Mouse (Mus musculus) megakaryocyte-erythroid progenitor cell, adult 5-6 weeks (primary cell): Measurements from ENCODE around the gene D130052B06Rik. TPM values are rescaled to one million over a fixed set of nuclear protein-coding genes. Genes with fewer than 3 reads are reported as not detected.

ENCODE experiments used
- ATAC-seq: replicated peaks from 2 replicates; pipeline ENCODE4 v1.8.0; 2016; ENCODE audit warnings: mild to moderate bottlenecking, inconsistent platforms; ENCODE audit not compliant: severe bottlenecking, poor library complexity, low FRiP score, low TSS enrichment
- total RNA-seq, 2 experiments: library from RNA; stranded (forward) in 1 of 2; stranded (reverse) in 1 of 2; fragments of 200-1000, 215-1000 nt in 1 of 2; fragments of >200 nt in 1 of 2; fragmentation: Nextera tagmentation in 1 of 2; gene quantifications; 2 replicates each; pipeline ENCODE4 v1.2.3; 2014 to 2017

Gene D130052B06Rik
- total RNA-seq, 2 experiments from 2014 or later = not detected

DNA sequence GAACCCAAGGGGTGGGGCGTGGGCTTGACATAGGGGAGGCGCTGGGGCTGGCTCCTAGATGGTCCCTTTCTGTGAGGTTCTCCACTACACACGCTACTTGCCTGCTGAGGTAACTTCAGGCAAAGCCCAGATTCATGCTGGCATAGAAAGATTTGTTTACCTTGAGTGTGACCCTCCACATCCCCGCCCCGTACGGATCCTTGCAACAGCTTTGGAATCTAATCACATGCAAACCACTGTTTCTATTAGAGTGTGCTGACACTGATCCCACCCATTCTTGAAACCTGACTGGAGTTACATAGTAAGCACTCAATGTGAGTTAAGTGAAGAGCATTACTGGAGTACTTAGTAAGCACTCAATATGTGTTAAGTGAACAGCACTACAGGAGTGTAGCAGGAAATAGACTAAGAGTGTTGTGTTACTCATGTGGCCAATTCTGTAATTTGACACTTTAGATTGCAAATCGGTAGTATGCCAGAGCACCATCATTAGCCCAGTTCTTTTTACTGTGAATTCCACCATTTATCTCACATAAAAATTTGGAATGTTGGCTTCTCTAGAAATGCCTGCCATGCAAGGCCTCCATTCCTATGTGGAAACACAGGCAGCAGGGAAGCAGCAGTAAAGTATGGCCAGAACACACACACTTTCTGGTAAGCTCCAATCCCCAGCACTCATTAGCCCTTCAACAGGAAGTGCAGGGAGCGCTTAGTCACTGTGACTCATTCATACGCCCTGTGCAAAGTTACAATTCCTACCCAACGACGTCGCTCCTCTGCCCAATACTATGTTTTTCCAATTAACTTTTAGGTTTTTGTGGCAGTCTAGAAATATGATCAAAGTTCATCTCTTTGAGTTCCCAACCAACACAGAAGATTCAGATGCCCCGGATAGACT, 61.2 kb downstream of the D130052B06Rik start:
- ATAC-seq = no peak

DNA sequence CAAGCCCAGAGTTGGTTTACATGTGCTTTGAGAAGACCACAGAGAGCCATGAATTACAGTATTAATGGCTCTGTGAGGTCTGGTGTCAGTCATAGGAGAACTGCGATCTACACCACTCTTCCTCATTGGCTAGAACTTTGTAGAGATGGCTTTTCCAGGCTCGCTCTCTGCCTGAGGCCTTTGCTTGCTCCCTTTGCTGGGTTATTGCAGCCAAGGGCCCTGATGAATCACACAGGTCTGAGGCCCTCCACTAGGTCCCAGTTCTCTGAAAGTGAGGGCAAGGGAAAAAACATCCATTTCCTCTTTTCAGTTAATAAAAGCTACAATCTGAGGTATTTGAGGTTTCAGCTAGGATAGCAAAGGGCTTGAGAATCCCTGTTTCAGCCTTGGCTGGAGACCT, 64.5 kb downstream of the D130052B06Rik start:
- no peak for ATAC-seq

DNA sequence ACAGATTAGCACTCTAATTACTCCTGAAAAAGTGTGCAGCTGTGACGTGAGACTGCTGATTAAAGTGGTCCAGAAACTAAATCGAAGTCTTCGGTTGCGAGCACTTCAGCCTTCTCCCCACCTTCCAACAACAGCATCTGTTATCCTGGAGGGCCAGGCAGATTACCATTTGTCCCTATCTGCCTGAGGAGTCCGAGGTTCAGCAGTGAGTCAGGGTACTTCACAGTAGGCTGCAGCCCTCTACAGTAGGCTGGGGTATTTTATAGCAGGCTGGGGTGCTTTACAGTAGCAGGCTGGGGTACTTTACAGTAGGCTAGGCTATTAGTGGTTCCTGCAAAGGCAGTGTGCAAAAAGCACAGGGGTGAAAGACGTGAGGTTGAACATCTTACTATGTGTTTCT, 69.3 kb downstream of the D130052B06Rik start:
- ATAC-seq = no peak

DNA sequence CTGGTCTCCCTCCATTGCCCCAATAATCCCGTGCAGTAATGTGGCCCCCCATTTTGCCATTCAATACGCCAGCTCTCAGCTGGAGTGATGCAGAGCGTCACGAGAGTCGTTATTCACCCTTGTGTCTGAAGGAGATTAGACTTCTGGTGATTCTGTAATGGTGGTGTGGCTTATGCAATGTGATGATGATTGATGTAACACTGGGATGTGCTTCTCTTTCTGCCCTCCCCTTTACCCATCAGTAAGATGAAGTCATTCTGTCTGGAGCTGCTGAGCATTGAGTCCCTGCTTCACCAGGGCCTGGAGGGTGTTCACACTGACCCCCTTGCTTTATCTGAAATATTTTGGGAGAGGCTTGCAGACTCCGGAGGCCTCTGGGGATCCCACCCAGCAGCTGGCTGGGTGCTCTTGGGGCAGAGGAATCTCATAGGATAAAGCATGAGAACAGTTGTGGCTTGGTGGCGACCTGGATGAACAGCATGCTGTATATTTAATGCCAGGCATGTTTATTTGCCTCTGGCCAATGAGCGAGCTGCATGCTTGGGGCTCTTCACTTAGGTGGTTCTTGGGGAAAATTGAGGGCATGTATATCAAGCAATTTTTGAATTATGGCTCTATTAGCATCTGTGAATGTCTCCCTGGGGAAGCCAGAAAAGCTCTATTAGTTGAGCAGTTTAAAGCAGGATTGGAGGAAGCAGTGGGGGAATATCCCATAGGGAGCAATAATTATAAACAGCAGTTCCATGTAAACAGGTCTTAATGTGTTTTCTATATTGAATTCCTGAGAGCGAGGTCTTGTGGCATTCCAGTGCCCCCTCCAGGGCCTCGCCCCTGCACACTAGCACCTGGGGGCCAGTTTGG, 71.2 kb downstream of the D130052B06Rik start:
- no peak for ATAC-seq

Other genes with a start within 250 kb of the D130052B06Rik start
- 8.6 and 9.7 TPM in 2 replicates for gene Ranbp17, start 85.6 kb upstream of the D130052B06Rik start, total RNA-seq (2014; fragmentation: Nextera tagmentation)
- 5.9 and 6.6 TPM in 2 replicates for gene Ranbp17, start 85.6 kb upstream of the D130052B06Rik start, total RNA-seq (2017)
- gene Gabrp, start 20.3 kb upstream of the D130052B06Rik start, total RNA-seq (2014; fragmentation: Nextera tagmentation) = not detected in 2 replicates
- gene Gabrp, start 20.3 kb upstream of the D130052B06Rik start, total RNA-seq (2017) = not detected in 2 replicates